Mouse (Mus musculus): ENCODE measurements around the gene Fundc1. TPM values are rescaled to one million over a fixed set of nuclear protein-coding genes. Genes with fewer than 3 reads are reported as not detected.
"Not testable (repeated sequence)": the region's sequence is repeated elsewhere in the genome, so short reads cannot be mapped to it uniquely, and the experiment has no call there.

Fundc1 gene
- polyA plus RNA-seq, 1 experiment from 2014 or later: 42.1 TPM

DNA sequence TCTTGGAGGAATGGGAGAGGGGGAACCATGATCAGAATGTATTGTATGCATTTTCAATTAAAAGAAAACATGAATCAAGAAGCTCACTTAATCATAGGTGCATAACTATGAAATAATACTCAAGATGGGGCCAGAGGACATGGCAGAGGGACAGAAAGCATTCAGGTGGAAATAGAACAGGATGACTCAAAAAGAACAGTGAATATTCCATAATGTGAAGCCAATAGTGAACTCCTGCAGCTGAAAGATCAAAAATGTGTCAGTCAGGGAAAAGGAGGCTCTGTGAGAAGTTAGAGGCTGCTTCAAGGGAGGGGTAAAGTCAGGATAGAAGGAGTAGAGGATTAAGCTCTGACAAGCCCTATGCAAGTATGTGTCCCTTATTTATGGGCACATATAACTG, 6.4 kb downstream of the Fundc1 start:
- Histone ChIP-seq H3K4me2 (ENCODE audit: low read length) (no peak overlapping the region), H3K9ac (ENCODE audit: low read length) (no peak overlapping the region), H3K9me3 (ENCODE audit: control insufficient read depth, low read length) (no peaks in the 10 kb centered on the region), H3K36me3 (ENCODE audit: control insufficient read depth, insufficient read depth, low read length) (peaks cover 6% of the 10 kb centered on the region), H3K27me3 (ENCODE audit: control insufficient read depth, insufficient read depth, low read length) (no peaks in the 10 kb centered on the region), H3K4me1 (ENCODE audit: control insufficient read depth in 2 of 2, insufficient read depth in 2 of 2, low read length in 2 of 2) (no peaks in the 10 kb centered on the region), H3K4me3 (ENCODE audit: control insufficient read depth in 1 of 2, insufficient read depth in 1 of 2, low read depth in 1 of 2, low read length in 2 of 2) (no peak overlapping the region), H3K27ac (replicated peaks in 1 of 2; ENCODE audit: control insufficient read depth in 1 of 2, insufficient read depth in 1 of 2, low read depth in 2 of 2, low read length in 2 of 2) (no peak overlapping the region)
- ATAC-seq (ENCODE audit: insufficient number of reproducible peaks, insufficient read depth, low FRiP score, low read depth): no peak

DNA sequence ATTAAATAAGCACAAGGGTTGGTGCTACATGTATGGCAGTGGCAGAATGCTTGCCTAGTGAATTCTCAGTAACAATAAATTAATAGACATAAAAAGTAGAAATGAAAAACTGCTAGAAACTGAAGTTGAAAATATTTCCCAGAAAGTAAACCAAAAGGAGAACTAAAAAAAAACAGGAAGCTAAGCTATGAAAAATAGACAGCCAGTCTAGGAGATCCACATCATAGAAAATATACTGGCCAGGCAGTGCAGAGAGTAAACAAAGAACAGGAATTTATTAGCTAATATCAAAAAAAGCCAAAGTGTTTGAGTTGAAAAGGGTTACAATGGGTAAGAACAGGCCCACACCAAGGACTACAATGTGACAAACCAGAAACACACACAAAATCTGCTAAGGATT, 7.4 kb downstream of the Fundc1 start:
- Histone ChIP-seq H3K9ac (ENCODE audit: low read length) (no peak overlapping the region), H3K4me2 (ENCODE audit: low read length) (no peak overlapping the region), H3K27ac (replicated peaks in 1 of 2; ENCODE audit: control insufficient read depth in 1 of 2, insufficient read depth in 1 of 2, low read depth in 2 of 2, low read length in 2 of 2) (no peak overlapping the region), H3K36me3 (ENCODE audit: control insufficient read depth, insufficient read depth, low read length) (peaks cover 6% of the 10 kb centered on the region), H3K4me3 (ENCODE audit: control insufficient read depth in 1 of 2, insufficient read depth in 1 of 2, low read depth in 1 of 2, low read length in 2 of 2) (no peak overlapping the region), H3K4me1 (ENCODE audit: control insufficient read depth in 2 of 2, insufficient read depth in 2 of 2, low read length in 2 of 2) (no peaks in the 10 kb centered on the region), H3K9me3 (ENCODE audit: control insufficient read depth, low read length) (no peaks in the 10 kb centered on the region), H3K27me3 (ENCODE audit: control insufficient read depth, insufficient read depth, low read length) (no peaks in the 10 kb centered on the region)
- no peak for ATAC-seq (ENCODE audit: insufficient number of reproducible peaks, insufficient read depth, low FRiP score, low read depth)

DNA sequence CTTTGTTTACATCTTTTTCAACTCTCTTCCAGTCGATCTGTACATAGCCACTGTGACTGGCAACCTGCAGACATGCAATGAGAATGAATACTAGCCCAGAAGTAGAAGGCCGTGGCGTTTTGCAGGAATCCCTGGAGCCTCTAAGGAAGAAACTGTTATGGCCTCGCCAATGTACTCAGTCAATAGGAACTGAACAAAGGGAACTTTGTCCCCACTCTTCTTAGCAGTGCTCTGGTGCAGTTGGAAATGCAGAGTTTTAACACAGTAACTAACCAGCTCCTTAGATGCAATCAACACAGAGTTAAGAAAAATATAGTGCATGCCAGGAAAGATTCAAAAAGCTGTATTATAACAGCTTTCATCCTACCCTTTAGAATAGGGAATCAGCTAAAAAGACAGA, 13.4 kb downstream of the Fundc1 start:
- Histone ChIP-seq H3K36me3 (ENCODE audit: control insufficient read depth, insufficient read depth, low read length) (no peaks in the 10 kb centered on the region), H3K4me1 (ENCODE audit: control insufficient read depth in 2 of 2, insufficient read depth in 2 of 2, low read length in 2 of 2) (no peaks in the 10 kb centered on the region), H3K9ac (ENCODE audit: low read length) (no peak overlapping the region), H3K4me3 (ENCODE audit: control insufficient read depth in 1 of 2, insufficient read depth in 1 of 2, low read depth in 1 of 2, low read length in 2 of 2) (no peak overlapping the region), H3K4me2 (ENCODE audit: low read length) (no peak overlapping the region), H3K27ac (replicated peaks in 1 of 2; ENCODE audit: control insufficient read depth in 1 of 2, insufficient read depth in 1 of 2, low read depth in 2 of 2, low read length in 2 of 2) (no peak overlapping the region), H3K9me3 (ENCODE audit: control insufficient read depth, low read length) (no peaks in the 10 kb centered on the region), H3K27me3 (ENCODE audit: control insufficient read depth, insufficient read depth, low read length) (no peaks in the 10 kb centered on the region)
- no peak for ATAC-seq (ENCODE audit: insufficient number of reproducible peaks, insufficient read depth, low FRiP score, low read depth)
- 64% methylated on average over 4 of the region's 4 CpGs for WGBS

- no peak overlapping the region for H3K9ac ChIP-seq (ENCODE audit: low read length)
- ATAC-seq (ENCODE audit: insufficient number of reproducible peaks, insufficient read depth, low FRiP score, low read depth): no peak
- no peaks in the 10 kb centered on the region for H3K9me3 ChIP-seq (ENCODE audit: control insufficient read depth, low read length)
- no peak overlapping the region for H3K4me2 ChIP-seq (ENCODE audit: low read length)
- H3K4me3 ChIP-seq (ENCODE audit: control insufficient read depth in 1 of 2, insufficient read depth in 1 of 2, low read depth in 1 of 2, low read length in 2 of 2): no peak overlapping the region
- H3K36me3 ChIP-seq (ENCODE audit: control insufficient read depth, insufficient read depth, low read length): no peaks in the 10 kb centered on the region
- H3K4me1 ChIP-seq (ENCODE audit: control insufficient read depth in 2 of 2, insufficient read depth in 2 of 2, low read length in 2 of 2): no peaks in the 10 kb centered on the region
- H3K27me3 ChIP-seq (ENCODE audit: control insufficient read depth, insufficient read depth, low read length): no peaks in the 10 kb centered on the region
- no peak overlapping the region for H3K27ac ChIP-seq (replicated peaks in 1 of 2; ENCODE audit: control insufficient read depth in 1 of 2, insufficient read depth in 1 of 2, low read depth in 2 of 2, low read length in 2 of 2)
- 83% methylated on average over 4 of the region's 4 CpGs for WGBS
Observed at GRCm38 (mm10) chrX:17554488-17554887, 17.6 kb downstream of the Fundc1 start.

DNA sequence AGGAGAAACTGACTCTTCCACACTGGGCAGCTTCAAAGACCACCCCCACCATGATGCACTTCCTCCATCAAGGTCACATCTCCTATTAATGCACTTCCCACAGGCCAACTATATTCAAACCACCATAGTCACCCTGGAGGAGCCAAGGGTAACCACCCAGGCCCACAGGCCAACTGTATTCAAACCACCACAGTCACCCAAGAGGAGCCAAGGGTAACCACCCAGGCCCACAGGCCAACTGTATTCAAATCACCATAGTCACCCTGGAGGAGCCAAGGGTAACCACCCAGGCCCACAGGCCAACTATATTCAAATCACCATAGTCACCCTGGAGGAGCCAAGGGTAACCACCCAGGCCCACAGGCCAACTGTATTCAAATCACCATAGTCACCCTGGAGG, 20.5 kb downstream of the Fundc1 start:
- not testable (repeated sequence) for H3K4me3 ChIP-seq (ENCODE audit: control insufficient read depth in 1 of 2, insufficient read depth in 1 of 2, low read depth in 1 of 2, low read length in 2 of 2); H3K36me3 ChIP-seq (ENCODE audit: control insufficient read depth, insufficient read depth, low read length); H3K9me3 ChIP-seq (ENCODE audit: control insufficient read depth, low read length); H3K9ac ChIP-seq (ENCODE audit: low read length); H3K27ac ChIP-seq (replicated peaks in 1 of 2; ENCODE audit: control insufficient read depth in 1 of 2, insufficient read depth in 1 of 2, low read depth in 2 of 2, low read length in 2 of 2); H3K27me3 ChIP-seq (ENCODE audit: control insufficient read depth, insufficient read depth, low read length); H3K4me2 ChIP-seq (ENCODE audit: low read length); H3K4me1 ChIP-seq (ENCODE audit: control insufficient read depth in 2 of 2, insufficient read depth in 2 of 2, low read length in 2 of 2); ATAC-seq (ENCODE audit: insufficient number of reproducible peaks, insufficient read depth, low FRiP score, low read depth)

DNA sequence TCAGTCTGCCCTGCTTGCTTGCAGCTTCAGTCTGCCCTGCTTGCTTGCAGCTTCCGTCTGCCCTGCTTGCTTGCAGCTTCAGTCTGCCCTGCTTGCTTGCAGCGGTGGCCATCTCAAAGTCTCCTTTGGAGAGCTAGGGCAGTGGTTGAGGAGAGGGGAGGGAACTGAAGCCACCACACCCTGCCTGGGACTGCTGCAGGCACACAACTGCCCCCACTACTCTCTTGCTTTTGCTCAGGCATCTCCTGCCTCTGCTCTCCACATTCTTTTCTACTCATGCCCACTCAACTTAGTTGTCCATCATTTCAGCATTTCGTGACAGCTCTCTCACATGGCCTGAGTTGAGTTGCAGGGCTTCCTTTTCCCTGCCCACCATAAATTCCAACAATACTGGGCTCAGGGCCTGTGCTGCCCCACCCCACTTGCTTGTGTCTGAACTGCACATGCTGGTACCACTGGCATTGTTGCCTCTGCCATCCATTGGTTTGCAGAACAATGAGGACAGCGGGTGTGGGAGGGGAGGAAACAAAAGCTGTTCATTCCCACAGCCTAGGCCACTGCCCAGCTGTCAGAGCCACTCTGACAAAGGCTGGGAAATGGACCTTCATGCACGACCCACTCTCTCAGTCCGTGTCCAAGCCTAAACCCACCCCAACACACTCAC, 24.9 kb downstream of the Fundc1 start:
- Histone ChIP-seq H3K9me3 (ENCODE audit: control insufficient read depth, low read length) (no peaks in the 10 kb centered on the region), H3K4me3 (ENCODE audit: control insufficient read depth in 1 of 2, insufficient read depth in 1 of 2, low read depth in 1 of 2, low read length in 2 of 2) (no peak overlapping the region), H3K9ac (ENCODE audit: low read length) (no peak overlapping the region), H3K4me1 (ENCODE audit: control insufficient read depth in 2 of 2, insufficient read depth in 2 of 2, low read length in 2 of 2) (peaks cover 3% of the 10 kb centered on the region in 2 experiments; a peak in 2 of 4 replicates), H3K27ac (replicated peaks in 1 of 2; ENCODE audit: control insufficient read depth in 1 of 2, insufficient read depth in 1 of 2, low read depth in 2 of 2, low read length in 2 of 2) (no peak overlapping the region; a peak in 1 of 4 replicates), H3K4me2 (ENCODE audit: low read length) (no peak overlapping the region), H3K27me3 (ENCODE audit: control insufficient read depth, insufficient read depth, low read length) (no peaks in the 10 kb centered on the region), H3K36me3 (ENCODE audit: control insufficient read depth, insufficient read depth, low read length) (no peaks in the 10 kb centered on the region)
- 27% methylated on average over 6 of the region's 6 CpGs for WGBS
- ATAC-seq (ENCODE audit: insufficient number of reproducible peaks, insufficient read depth, low FRiP score, low read depth): no peak

- H3K9ac ChIP-seq (ENCODE audit: low read length): no peak overlapping the region
- H3K36me3 ChIP-seq (ENCODE audit: control insufficient read depth, insufficient read depth, low read length): no peaks in the 10 kb centered on the region
- H3K9me3 ChIP-seq (ENCODE audit: control insufficient read depth, low read length): no peaks in the 10 kb centered on the region
- no peaks in the 10 kb centered on the region for H3K27me3 ChIP-seq (ENCODE audit: control insufficient read depth, insufficient read depth, low read length)
- H3K4me1 ChIP-seq (ENCODE audit: control insufficient read depth in 2 of 2, insufficient read depth in 2 of 2, low read length in 2 of 2): peaks cover 3% of the 10 kb centered on the region in 2 experiments; a peak in 2 of 4 replicates
- H3K27ac ChIP-seq (replicated peaks in 1 of 2; ENCODE audit: control insufficient read depth in 1 of 2, insufficient read depth in 1 of 2, low read depth in 2 of 2, low read length in 2 of 2): no peak overlapping the region; a peak in 1 of 4 replicates
- 42% methylated on average over 2 of the region's 2 CpGs for WGBS
- no peak overlapping the region for H3K4me2 ChIP-seq (ENCODE audit: low read length)
- no peak for ATAC-seq (ENCODE audit: insufficient number of reproducible peaks, insufficient read depth, low FRiP score, low read depth)
- H3K4me3 ChIP-seq (ENCODE audit: control insufficient read depth in 1 of 2, insufficient read depth in 1 of 2, low read depth in 1 of 2, low read length in 2 of 2): no peak overlapping the region
Observed at GRCm38 (mm10) chrX:17544860-17545492, 27.1 kb downstream of the Fundc1 start.

DNA sequence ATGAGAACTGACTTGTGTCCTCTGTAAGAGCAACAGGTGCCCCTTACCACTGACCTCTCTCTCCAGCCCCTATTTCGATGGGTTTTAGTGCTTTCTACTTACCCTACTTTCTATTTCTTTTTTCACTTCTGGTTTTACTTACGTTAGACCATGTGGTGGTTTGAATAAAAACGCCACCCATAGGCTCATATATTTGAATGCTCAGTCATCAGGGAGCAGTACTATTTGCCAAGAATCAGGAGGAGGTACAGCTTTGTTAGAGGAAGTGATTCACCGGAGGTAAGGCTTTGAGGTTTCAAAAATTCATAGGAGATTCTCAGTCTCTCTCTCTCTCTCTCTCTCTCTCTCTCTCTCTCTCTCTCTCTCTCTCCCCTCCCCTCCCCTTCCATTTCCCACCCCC, 34.4 kb downstream of the Fundc1 start:
- no peaks in the 10 kb centered on the region for H3K4me1 ChIP-seq (ENCODE audit: control insufficient read depth in 2 of 2, insufficient read depth in 2 of 2, low read length in 2 of 2)
- 82% methylated on average over 4 of the region's 4 CpGs for WGBS
- no peak for ATAC-seq (ENCODE audit: insufficient number of reproducible peaks, insufficient read depth, low FRiP score, low read depth)
- H3K36me3 ChIP-seq (ENCODE audit: control insufficient read depth, insufficient read depth, low read length): no peaks in the 10 kb centered on the region
- no peak overlapping the region for H3K4me3 ChIP-seq (ENCODE audit: control insufficient read depth in 1 of 2, insufficient read depth in 1 of 2, low read depth in 1 of 2, low read length in 2 of 2)
- no peak overlapping the region for H3K4me2 ChIP-seq (ENCODE audit: low read length)
- H3K27ac ChIP-seq (replicated peaks in 1 of 2; ENCODE audit: control insufficient read depth in 1 of 2, insufficient read depth in 1 of 2, low read depth in 2 of 2, low read length in 2 of 2): no peak overlapping the region
- no peak overlapping the region for H3K9ac ChIP-seq (ENCODE audit: low read length)
- no peaks in the 10 kb centered on the region for H3K27me3 ChIP-seq (ENCODE audit: control insufficient read depth, insufficient read depth, low read length)
- H3K9me3 ChIP-seq (ENCODE audit: control insufficient read depth, low read length): no peaks in the 10 kb centered on the region

Data from heart, embryonic 14.5 days (tissue).